Mouse (Mus musculus) heart, postnatal 0 days (tissue): ENCODE measurements around the gene Plekha5.

ENCODE experiments used
- CTCF ChIP-seq: IDR thresholded peaks from 2 replicates; pipeline ENCODE4 v1.5.1; 2016; ENCODE audit warnings: antibody characterized with exemption, control low read depth, low read depth
- EP300 ChIP-seq: IDR thresholded peaks from 2 replicates; pipeline ENCODE4 v1.6.1; 2016; ENCODE audit warnings: antibody characterized with exemption, low read depth

DNA sequence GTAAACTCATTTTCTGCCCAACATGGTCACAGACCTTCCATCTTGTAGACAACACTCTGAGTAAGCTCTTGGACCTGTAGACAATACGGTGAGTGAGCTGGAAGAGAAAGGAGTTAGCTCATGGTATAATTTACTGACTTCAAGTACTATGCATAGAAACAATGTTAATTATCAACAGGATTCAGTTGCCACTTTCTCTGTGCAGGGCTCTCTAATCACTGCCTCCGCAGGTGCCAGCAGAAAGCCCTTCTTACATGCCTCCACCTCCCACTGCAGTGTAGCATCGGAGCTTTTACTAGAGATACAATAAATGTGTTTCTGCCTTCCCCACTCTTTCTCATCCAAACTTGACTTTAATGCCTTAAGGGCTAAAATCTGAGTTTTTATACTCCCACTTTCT, 11.9 kb upstream of the Plekha5 start:
- TF ChIP-seq CTCF (no peak), EP300 (no peak)
